Mouse (Mus musculus): ENCODE measurements at regions not wholly inside any gene's neighbourhood (a gene's known extent, or its start where the extent isn't known, plus 50 kb on each side); places are given as distances from the start of the nearest gene placed in this dataset.

DNA sequence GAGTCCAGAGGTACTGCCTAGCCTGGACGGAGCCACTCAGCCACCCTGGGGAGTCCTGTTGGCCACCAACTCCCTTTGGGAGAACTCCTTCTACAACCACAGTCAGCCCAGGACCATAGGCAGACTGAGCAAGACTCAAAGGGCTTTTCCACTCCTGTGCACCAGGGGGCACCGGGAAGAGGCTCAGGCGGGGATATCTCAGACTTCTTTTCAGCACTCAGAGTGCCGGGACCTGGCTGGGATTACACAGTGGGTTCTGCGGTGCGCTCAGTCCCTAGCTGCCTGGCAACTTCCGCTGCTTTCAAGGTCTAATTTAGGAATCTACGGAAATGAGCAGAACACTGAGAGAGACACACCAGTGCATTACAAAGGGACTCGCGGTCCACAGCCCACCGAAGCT lies 136.1 kb upstream of the Gm12830 start:
- peaks cover 7% of the 10 kb centered on the region for H3K27me3 ChIP-seq (ENCODE audit: control insufficient read depth, insufficient read depth, insufficient read length)
- H3K79me3 ChIP-seq (ENCODE audit: low read depth), result no peaks in the 10 kb centered on the region
- H3K4me3 ChIP-seq (ENCODE audit: insufficient read depth, poor library complexity, severe bottlenecking), result no peak overlapping the region
- H3K36me3 ChIP-seq (ENCODE audit: control insufficient read depth, insufficient read depth), result no peaks in the 10 kb centered on the region
- H3ac ChIP-seq (ENCODE audit: control insufficient read depth, insufficient read length, low read depth), result no peak overlapping the region
- no peaks in the 10 kb centered on the region for H3K79me2 ChIP-seq (ENCODE audit: control insufficient read depth, insufficient read depth)
- TF ChIP-seq FOSL1 (IDR thresholded peaks at IDR 0.05; ENCODE audit: insufficient read depth, low read length, poor library complexity, severe bottlenecking) (no peak), CEBPB (IDR thresholded peaks at IDR 0.05; ENCODE audit: low read depth) (no peak), USF1 (IDR thresholded peaks at IDR 0.05; ENCODE audit: low read depth) (no peak), MAX (IDR thresholded peaks at IDR 0.05) (no peak), MYOG (IDR thresholded peaks at IDR 0.05; ENCODE audit: control insufficient read depth, extremely low read depth, insufficient read length) (no peak), MYOD1 (IDR thresholded peaks at IDR 0.05; ENCODE audit: control insufficient read depth, insufficient read length, low read depth) (no peak), CTCF (IDR thresholded peaks at IDR 0.05; ENCODE audit: control insufficient read depth, insufficient read depth, insufficient read length) (no peak)

- Histone ChIP-seq H3ac (ENCODE audit: control insufficient read depth, insufficient read length, low read depth) (no peak overlapping the region), H3K27me3 (ENCODE audit: control insufficient read depth, insufficient read depth, insufficient read length) (peaks cover 7% of the 10 kb centered on the region), H3K36me3 (ENCODE audit: control insufficient read depth, insufficient read depth) (no peaks in the 10 kb centered on the region), H3K79me2 (ENCODE audit: control insufficient read depth, insufficient read depth) (no peaks in the 10 kb centered on the region), H3K4me3 (ENCODE audit: insufficient read depth, poor library complexity, severe bottlenecking) (no peak overlapping the region), H3K79me3 (ENCODE audit: low read depth) (no peaks in the 10 kb centered on the region)
- TF ChIP-seq CEBPB (IDR thresholded peaks at IDR 0.05; ENCODE audit: low read depth) (no peak), USF1 (IDR thresholded peaks at IDR 0.05; ENCODE audit: low read depth) (no peak), MAX (IDR thresholded peaks at IDR 0.05) (no peak), MYOD1 (IDR thresholded peaks at IDR 0.05; ENCODE audit: control insufficient read depth, insufficient read length, low read depth) (no peak), MYOG (IDR thresholded peaks at IDR 0.05; ENCODE audit: control insufficient read depth, extremely low read depth, insufficient read length) (no peak), FOSL1 (IDR thresholded peaks at IDR 0.05; ENCODE audit: insufficient read depth, low read length, poor library complexity, severe bottlenecking) (no peak), CTCF (IDR thresholded peaks at IDR 0.05; ENCODE audit: control insufficient read depth, insufficient read depth, insufficient read length) (no peak)
These were observed 135.4 kb upstream of the Gm12830 start for GRCm38 (mm10) chr4:114686091-114686490.

GRCm38 (mm10) chr4:114688356-114688972 lies 133.1 kb upstream of the Gm12830 start:
- TF ChIP-seq USF1 (IDR thresholded peaks at IDR 0.05; ENCODE audit: low read depth) (no peak), CEBPB (IDR thresholded peaks at IDR 0.05; ENCODE audit: low read depth) (no peak)
- Histone ChIP-seq H3K79me3 (ENCODE audit: low read depth) (no peaks in the 10 kb centered on the region), H3K27me3 (ENCODE audit: control insufficient read depth, insufficient read depth, insufficient read length) (peaks cover 15% of the 10 kb centered on the region), H3K79me2 (ENCODE audit: control insufficient read depth, insufficient read depth) (no peaks in the 10 kb centered on the region), H3ac (ENCODE audit: control insufficient read depth, insufficient read length, low read depth) (no peak overlapping the region), H3K36me3 (ENCODE audit: control insufficient read depth, insufficient read depth) (no peaks in the 10 kb centered on the region), H3K4me3 (ENCODE audit: insufficient read depth, poor library complexity, severe bottlenecking) (no peak overlapping the region)

DNA sequence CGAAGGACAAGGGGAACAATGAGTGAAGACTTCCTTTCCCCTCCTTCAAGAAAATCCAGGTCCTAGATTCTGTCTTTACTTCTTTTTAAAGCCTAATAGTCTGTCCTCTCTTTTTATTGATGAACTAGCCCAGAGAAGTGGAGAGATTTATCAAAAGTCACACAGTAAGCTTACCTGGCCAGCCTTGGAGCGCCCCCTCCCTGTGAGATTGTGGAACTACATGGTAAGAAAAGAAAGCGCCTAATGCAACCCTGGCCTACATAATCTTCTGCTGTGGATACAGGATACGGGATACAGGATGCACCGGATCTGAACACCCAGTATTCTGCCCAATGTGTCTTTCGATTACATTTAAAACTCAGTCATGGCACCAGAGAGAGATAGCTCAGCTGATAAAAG lies 132.6 kb upstream of the Gm12830 start:
- no peaks in the 10 kb centered on the region for H3K79me2 ChIP-seq (ENCODE audit: control insufficient read depth, insufficient read depth)
- no peak overlapping the region for H3ac ChIP-seq (ENCODE audit: control insufficient read depth, insufficient read length, low read depth)
- H3K27me3 ChIP-seq (ENCODE audit: control insufficient read depth, insufficient read depth, insufficient read length), result peaks cover 15% of the 10 kb centered on the region
- no peak overlapping the region for H3K4me3 ChIP-seq (ENCODE audit: insufficient read depth, poor library complexity, severe bottlenecking)
- no peaks in the 10 kb centered on the region for H3K36me3 ChIP-seq (ENCODE audit: control insufficient read depth, insufficient read depth)
- no peak for TF ChIP-seq USF1 (IDR thresholded peaks at IDR 0.05; ENCODE audit: low read depth)
- no peak for TF ChIP-seq FOSL1 (IDR thresholded peaks at IDR 0.05; ENCODE audit: insufficient read depth, low read length, poor library complexity, severe bottlenecking)
- no peak for TF ChIP-seq MYOG (IDR thresholded peaks at IDR 0.05; ENCODE audit: control insufficient read depth, extremely low read depth, insufficient read length)
- TF ChIP-seq MYOD1 (IDR thresholded peaks at IDR 0.05; ENCODE audit: control insufficient read depth, insufficient read length, low read depth), result no peak
- no peak for TF ChIP-seq CTCF (IDR thresholded peaks at IDR 0.05; ENCODE audit: control insufficient read depth, insufficient read depth, insufficient read length)
- TF ChIP-seq MAX (IDR thresholded peaks at IDR 0.05), result no peak
- TF ChIP-seq CEBPB (IDR thresholded peaks at IDR 0.05; ENCODE audit: low read depth), result no peak
- H3K79me3 ChIP-seq (ENCODE audit: low read depth), result no peaks in the 10 kb centered on the region

DNA sequence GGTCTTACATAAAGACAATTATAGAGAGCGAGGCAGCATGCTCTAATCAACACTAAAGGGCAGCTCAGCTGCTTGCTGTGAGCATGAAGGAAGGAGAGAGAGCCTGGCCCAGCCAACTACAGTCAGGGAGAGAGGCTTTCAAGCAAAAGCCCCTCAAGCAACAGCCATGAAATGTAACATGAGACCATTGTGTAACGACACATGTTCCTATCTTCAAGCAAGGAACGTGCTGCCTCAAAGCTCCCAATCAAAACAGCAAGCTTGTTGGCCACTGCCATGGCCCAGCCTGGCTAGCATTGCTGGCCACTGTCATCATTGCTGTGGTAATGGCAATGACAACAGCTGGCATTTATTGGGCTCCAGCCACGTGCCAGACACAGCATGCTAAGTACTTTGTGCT lies 115.9 kb upstream of the Gm12830 start:
- Histone ChIP-seq H3K4me3 (ENCODE audit: insufficient read depth, poor library complexity, severe bottlenecking) (no peak overlapping the region), H3ac (ENCODE audit: control insufficient read depth, insufficient read length, low read depth) (no peak overlapping the region), H3K36me3 (ENCODE audit: control insufficient read depth, insufficient read depth) (no peaks in the 10 kb centered on the region), H3K79me3 (ENCODE audit: low read depth) (no peaks in the 10 kb centered on the region), H3K27me3 (ENCODE audit: control insufficient read depth, insufficient read depth, insufficient read length) (no peaks in the 10 kb centered on the region), H3K79me2 (ENCODE audit: control insufficient read depth, insufficient read depth) (no peaks in the 10 kb centered on the region)
- no peak for TF ChIP-seq MYOG (IDR thresholded peaks at IDR 0.05; ENCODE audit: control insufficient read depth, extremely low read depth, insufficient read length)
- TF ChIP-seq USF1 (IDR thresholded peaks at IDR 0.05; ENCODE audit: low read depth), result no peak
- TF ChIP-seq FOSL1 (IDR thresholded peaks at IDR 0.05; ENCODE audit: insufficient read depth, low read length, poor library complexity, severe bottlenecking), result no peak
- no peak for TF ChIP-seq CTCF (IDR thresholded peaks at IDR 0.05; ENCODE audit: control insufficient read depth, insufficient read depth, insufficient read length)
- TF ChIP-seq MYOD1 (IDR thresholded peaks at IDR 0.05; ENCODE audit: control insufficient read depth, insufficient read length, low read depth), result no peak
- TF ChIP-seq CEBPB (IDR thresholded peaks at IDR 0.05; ENCODE audit: low read depth), result no peak
- no peak for TF ChIP-seq MAX (IDR thresholded peaks at IDR 0.05)

All from C2C12 (cell line).